Mouse (Mus musculus) R1 (cell line): ENCODE data around the gene Klhl32.
"Not testable (repeated sequence)": the region's sequence is repeated elsewhere in the genome, so short reads cannot be mapped to it uniquely, and the experiment has no call there.

Experiments used
- DNase-seq: peaks from one replicate; pipeline ENCODE4 v3.0.0-alpha.2; 2018; ENCODE audit warnings: low read depth, low spot score

Gene Klhl32

DNA sequence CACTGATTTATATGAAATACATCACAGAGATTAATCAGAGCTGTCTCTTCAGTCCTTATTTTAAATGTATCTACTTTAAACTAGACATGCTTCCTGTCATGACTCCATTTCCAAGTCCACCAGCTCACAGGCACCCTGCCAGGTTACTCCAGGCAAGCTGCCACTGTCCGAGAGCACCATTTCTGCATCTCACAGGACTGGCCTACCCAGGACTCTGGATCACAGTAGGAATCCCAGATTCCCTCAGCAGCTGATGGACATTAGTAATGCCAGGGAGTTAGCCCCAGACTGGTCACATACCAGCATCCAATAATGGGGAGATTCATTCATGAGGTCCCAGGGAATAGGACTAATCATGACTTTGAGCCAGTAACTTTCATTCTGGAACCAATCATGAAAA is 54.7 kb downstream of the Klhl32 start:
- no peak for DNase-seq

DNA sequence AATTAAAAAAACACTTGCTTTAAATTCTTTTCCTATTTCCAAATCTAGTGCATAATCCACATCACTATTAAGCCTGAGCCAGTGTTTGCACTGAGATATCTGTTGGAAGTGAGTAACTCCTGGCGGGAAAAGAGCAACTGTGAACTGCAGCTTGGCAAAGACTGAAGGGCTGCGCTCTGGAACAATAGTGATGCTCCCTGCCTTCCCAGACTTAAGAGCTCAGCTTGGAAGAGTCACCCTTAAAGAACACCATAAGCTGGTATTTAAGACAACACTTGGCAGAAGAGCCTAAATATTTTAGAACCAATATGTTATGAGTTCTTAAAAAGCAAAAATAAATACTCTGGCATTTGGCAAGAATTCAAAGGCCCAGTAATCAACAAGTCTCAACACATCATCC is 55.7 kb downstream of the Klhl32 start:
- no peak for DNase-seq

DNA sequence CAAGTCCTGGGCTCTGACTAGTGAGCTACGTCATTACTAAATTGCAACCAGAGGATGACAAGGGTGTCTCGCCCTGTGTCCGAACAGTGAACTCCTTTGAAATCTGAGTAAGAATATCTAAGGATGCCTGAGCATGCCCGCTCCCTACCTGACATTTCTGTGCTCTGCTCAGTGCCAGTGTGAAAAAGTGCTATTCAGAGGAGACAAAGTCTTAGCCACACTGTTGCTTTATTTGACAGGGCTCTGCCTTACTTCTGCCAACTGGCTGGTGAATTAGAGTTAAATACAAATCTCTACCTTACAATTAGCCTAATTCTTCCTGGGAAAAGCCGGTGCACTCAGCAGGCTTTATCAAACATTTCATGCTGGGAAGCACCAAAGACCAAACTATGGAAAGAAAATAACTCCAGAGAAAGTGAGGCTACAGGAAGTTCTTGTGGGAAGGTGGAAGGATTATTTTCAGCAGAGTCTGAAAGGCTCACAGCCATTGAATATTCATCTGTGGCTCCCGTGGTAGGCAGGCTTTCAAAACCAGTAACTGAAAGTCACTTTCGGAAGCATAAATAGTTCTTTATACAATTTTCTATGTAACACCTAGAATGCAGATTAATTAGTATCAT is 57.1 kb downstream of the Klhl32 start:
- no peak for DNase-seq

DNA sequence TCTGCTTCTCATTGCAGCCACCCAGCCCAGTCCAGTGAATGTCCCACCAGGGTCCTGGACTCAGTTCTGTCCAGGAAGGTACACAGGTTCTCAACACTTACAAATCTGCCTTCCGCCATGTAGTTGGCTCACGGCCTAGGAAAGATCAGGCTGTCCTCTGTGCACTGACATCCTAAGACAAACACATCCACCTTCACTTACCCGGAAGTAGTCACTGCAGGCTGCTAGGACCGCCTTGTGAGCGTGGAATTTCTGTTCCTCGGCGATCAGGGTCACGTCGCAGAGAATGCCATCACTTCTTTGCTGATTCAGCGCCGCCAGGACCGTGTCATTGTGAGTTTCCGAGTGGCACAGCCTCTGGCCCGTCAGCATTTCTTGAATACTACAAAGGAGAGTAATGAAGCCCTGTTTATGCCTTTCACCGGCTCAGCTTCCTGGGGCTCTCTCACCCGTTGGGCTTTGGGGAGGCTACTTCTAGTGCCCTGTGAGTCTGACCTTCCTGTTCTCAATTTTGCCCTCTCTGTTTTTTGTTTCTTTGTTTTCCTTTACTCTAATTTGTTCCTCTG is 58.4 kb downstream of the Klhl32 start:
- peak; percentile 35 for DNase-seq

DNA sequence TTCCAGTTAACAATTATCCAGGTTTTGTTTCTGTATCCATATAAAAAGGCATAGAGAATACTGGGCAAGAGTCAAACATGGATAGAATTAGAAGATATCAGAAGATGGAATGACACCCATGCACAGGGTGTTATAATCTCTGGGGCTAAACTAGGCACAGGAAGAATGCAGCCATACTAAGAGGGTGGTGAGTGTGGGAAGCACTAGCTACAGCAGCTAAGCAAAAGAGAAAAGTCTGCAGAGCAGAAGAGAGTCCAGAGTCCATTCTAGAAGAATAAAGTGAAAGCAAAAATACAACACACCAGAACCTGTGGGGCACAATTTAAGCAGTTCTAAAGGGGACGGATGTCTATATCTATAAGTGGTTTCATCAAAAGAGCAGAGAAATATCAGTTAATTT is 61.6 kb downstream of the Klhl32 start:
- DNase-seq, result no peak

DNA sequence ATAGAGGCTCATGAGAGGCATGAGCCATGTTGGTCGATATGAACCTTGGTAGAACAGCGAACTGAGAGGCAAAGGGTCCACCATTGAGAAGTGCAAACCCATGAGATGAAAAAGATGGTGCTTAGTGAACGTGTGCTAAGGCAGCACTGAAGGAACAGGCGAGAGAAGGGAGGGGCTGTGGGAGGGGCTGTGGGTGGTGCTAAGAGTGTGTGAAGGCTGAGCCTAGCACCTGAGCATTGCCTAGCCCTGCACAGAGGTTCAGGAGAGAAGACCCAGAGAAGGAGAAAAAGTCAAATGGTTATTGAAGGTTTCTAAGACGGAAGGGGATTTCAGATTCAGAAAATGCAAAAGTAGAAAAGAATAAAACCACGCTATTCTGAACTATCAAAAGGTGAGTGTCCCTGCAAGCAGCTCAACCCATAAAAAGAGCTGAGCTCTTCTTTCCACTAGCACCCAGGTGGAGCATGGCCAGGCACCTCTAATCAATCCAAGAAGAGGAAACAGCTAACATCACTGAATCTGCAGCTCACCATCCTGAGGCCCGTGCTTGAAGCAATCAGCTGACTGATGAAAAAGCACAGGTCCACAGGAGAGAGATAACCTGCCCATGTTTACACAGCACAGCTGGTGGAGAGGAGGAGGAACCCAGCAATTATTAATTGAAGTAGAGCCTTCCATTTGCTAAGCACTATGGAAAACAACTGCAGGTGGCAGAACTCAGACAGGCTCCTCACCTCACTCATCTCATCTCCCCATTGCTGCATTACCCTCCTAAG is 65.0 kb downstream of the Klhl32 start:
- no peak for DNase-seq

DNA sequence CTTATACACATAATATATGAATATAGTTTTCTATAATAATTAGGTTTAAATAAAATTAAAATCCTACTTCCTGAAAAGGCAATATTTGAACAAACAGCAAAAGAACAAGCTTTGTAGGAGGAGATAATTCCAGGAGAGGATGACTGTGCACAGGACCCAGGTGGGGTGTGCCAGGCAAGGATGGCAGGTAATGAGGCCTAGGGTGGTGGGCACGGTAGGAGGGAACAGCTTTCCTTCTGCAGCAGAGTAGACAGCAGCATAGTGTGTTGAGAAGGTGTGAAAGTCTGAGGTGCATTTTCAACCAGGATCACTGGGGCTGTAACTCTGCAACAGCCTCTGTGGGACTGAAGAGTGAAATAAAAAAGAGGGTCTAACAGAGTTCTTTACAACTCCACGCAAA is 85.0 kb downstream of the Klhl32 start:
- no peak for DNase-seq

DNA sequence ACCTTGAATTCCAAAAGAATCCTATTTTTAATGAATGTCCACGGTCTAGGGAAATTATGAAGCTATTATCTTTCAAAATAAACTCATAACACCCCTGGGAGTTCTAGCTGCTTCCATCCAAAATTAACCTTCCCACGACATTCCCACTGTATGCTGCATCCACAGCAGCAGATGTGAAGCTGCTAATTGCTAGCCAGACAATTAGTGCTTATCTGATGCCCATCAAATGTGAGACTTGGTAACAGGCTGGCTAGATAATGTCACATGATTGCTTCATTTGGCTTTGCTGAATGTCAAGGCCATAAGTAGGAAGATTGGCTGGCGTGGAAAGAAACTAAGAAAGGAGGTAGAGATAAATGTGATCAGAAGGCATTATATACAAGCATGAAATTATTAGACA is 85.5 kb downstream of the Klhl32 start:
- no peak for DNase-seq

DNA sequence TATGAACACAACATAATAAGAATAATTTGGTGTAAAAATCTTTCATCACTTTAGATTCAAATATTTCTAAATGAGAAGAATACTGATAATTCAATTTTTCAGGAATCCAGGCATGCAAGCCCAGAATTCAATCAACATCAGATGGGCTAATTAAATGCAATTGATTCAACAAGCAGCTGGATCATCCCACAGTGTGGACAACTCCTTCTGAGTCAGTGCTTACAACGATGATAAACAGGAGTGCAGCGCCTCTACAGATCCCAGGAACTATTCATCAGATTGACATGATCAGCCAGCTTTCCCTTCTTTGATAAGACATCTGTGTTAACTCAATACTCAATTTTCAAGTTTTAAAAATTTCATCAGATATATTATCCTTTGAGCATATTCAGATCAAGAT is 86.4 kb downstream of the Klhl32 start:
- DNase-seq, result no peak

DNA sequence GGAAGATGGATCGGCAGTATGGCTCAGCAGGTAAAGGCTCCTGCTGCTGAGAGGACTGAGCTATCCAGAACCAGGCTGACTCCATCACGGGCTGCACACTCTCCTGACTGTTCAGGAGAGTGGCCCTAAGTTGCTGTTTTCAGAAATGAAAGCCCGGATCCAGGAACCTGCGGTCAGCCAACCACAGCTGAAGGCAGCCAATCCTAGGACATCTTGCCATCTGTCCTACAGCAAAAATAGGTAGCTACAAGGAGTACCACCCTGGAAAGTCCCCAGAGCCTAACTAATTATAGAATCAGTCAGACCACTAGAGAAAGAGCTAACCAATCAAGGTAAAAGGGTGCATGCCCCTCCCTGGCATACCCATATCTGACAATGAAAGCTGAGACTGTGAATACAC is 87.5 kb downstream of the Klhl32 start:
- no peak for DNase-seq

DNA sequence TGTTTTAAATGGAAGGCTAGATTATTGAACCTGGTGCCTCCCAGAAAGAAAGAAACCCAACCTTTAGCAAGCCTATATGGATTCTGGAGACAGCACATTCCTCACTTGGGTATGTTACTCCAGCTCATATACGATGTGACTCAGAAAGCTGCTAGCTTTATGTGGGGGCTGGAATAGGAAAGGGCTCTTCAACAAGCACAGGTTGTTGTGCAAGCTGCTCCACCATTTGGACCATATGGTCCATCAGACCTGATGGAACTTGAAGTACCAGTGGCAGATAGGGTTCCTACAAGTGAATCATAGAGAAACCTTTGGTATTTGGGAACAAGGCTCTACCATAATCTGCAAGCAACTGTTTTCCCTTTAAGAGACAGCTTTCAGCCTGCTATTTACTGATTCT is 92.0 kb downstream of the Klhl32 start:
- DNase-seq, result no peak

DNA sequence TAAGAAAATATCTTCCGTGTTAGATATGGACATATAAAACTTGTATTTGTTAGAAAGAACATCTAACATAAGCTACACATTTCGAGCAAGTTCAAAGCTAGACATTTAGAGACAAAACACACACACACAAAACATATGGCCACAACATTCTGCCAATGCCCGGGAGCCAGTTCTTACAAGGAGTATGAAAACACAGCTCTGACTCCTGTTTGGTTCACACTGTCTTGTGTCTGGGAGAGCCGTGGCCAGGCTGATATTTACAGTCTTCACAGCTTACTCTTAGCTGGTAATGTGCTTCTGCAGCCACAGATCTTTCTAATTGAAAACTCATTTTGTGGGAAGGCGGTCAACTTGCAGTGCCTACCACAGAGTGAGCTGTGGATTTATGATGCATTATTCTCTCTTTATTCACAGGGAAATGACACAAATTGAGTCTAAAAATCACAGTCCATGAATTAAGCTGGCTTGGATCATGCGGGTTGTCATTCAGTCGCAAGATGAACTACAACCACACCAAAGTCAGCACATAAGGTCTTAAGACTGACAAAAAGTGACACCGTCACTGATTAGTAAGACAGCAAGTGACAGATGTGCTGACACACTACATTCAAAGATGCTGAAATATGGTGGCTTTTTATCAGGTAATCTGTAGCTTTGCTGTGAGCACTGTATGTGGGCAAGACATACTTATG is 98.3 kb downstream of the Klhl32 start:
- no peak for DNase-seq

DNA sequence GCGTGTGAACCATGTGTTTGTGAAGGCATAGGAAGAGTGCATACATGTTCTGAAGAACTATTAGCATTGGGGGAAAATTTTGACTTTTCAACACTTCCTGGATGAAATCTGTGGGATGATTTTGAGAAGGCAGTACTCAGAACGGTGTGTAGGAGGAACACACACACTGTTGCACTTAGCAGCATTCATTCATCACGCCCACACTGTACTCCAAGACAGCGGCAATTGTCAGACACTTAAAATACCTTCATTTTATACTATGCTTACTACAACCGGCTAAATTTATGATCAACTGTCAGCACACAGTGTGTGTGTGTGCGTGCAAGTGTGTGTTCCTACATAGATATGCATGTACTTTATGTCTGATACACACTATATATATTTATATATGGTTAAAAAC is 113.8 kb downstream of the Klhl32 start:
- DNase-seq, result no peak

DNA sequence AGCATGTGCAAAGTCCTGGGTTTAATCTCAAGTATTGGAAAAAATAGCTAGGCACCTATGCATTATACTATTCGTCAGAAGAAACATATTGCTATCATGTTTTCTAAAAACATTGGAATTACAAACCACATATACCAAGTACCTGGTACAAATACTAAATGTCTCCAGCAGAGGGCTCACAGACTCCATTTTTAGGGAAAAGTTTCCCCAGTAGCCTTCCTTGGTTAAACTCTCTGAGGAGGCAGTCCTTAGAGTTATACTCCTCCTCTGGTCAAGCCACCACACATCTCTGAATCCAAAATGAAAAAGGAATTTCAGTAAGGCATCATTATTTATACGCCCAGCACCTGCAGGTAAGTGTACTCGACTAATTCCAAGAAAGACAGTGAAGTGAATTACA is 130.1 kb downstream of the Klhl32 start:
- DNase-seq, result peak; percentile 55

DNA sequence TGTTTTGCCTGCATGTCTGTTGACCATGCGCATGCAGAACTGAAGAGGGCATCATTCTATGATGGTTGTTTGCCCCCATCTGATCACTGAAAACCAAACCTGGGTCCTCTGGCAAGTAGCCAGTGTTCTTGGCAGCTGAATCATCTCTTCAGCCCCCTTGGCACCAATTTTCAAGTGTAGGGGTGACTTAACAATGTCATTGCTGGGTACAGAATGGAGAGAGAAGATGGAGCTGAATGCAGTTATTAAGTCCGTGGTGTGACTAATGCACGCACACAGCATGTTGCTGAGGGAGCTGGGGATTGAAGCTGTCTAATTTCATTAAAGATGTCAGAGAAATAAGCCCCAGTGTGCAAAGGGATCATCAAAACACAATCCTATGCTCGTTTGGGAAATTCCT is 135.4 kb downstream of the Klhl32 start:
- DNase-seq, result no peak

DNA sequence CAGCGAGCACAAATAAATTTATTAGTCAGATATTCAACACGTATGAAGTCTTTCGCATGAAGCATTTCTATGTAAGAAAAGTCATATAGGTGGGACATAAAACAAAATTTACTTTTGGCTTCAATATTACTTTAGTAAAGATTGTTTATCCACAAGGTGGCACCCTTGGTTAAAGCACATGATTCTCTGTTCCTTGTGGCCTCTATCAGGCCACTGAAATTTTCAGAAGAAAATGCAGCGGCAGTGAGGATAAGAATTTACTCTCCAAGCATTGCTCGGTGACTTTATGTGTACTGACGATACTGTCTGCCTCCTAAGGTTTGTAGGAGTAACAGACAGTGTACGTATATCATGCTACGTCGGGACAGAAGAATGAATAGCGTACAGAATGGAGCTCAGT is 136.6 kb downstream of the Klhl32 start:
- DNase-seq, result no peak

DNA sequence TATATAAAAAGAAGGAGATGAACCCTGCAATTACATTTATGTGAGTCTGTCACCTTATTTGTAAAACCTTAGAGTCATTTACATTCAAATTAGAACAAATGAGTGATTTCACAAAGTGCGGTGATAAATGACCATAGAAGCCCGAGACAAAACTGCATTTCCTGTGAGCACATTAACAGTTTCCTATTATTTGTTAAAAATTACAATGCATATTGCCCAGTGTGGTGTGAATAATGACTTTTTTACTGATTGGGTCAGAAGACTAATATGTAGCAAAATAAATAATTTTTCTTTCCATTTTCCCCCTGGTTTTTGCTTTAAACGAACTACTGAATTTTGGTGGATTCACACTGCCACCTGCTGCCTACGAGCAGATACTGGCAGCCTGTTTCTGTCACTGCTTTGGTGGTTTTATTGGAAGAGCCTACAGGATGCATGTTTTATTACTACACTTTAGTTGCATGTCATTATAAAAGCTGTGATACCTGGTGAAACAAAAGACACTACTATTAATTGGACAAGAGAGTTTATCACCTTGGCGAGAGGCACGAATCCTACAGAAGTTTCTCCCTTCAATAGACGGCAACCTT is 152.3 kb downstream of the Klhl32 start:
- peak; percentile 10 for DNase-seq

DNA sequence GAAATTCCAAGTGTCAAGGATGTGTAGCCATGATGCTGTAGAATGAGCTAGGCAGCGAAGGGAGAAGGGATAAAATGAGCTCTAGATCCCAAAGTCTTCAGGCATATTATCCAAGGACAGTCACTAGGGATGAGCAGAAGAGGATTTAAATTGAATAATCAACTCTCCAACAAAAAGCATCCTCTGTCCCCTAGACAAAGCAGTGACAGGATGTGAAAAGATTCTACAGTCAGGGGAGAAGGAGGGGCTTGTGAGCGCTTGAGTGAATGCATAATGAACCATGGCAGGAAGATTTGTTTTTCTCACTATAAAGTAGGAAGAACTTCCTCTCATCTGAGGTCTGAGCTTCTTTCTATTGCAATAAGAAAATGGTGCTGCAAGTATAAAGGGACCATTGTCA is 170.8 kb downstream of the Klhl32 start:
- no peak for DNase-seq

DNA sequence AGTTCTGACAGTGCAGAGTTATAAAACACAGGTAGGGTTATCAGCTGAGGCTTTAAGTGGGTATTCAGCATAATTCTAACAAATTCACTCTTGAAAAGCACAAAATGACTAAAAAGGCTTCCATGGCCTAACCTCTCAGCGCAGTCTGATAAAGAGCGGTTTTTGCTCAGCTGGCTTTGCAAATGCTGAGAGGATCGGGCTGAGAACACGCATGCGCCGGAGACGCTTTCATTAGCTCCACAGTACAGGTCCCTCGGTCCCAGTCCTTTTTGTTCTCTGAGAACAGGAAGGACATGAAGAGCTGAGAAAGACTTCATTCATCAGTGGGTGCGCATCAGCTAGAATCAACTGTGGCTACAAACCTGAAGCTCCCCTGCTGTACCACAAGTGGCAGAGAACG is 180.9 kb downstream of the Klhl32 start:
- DNase-seq, result no peak

DNA sequence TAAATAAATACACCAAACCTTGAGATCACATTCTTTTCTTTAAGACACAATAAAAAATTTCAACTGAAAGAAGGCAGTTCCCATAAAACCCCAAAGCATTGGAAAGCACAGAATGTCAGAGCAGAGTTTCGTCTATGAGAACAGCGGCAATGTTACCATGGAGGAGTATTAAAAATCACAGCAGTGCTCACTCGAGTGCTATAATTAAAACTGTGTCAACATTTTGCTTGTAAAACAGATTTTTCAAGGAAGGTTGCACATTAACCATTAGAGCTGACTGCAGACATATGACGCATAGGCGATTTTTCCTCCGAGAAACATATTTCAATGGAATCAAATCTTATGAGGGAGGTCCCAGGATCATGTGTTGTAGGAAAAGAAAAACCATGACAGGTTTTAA is 191.7 kb downstream of the Klhl32 start:
- DNase-seq, result no peak

DNA sequence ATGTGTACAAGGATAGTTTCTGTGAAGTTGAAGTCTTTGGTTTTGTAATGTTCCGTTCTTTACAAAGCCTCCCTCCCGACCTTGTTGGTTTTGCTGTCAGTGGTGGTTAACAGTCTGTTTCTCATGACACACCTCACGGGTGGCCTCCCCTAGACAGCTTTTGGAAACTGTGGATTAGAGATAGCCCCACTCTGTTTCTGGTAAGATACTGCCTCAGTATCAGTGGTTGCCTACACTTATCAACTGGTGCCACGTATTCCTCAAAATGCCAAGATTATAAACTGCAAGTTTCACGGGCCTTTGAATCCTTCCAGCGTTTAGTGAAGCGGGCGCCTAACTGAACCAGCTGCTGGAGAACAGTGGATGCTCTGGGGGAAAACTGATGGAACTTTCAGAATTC is 206.2 kb downstream of the Klhl32 start:
- not testable (repeated sequence) for DNase-seq

DNA sequence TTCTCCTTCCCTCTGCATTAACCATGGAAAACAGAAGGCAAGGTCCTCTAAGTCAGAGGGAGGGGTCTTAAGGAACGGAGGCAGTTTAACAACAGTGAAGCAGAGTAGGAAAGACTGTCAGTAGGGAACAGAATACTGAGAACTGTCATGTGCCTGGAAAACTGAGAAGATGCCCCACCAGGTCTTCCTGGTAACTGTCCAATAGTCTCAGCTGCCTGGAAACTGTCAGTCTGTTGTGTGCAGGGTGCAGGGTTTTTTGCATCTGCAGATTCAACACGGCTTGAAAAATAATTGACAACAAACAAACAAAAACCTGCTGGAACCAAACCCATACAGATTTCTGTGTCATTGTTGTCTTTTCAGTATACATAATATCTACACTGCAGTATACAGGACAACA is 208.6 kb downstream of the Klhl32 start:
- DNase-seq, result no peak
